Comparison of ENCODE assay signal across 8 mouse cellular contexts in genomic region chr8:73233358-73234041, GRCm38 (mm10).
A peak's percentile ranks its signal among the peaks of the same experiment; 100 is the strongest.
DNase-seq lines count a peak whose midpoint lies in the region; ATAC-seq and TF ChIP-seq lines count a peak whose summit lies in the region.

No protein-coding gene starts in this region.

- H3K4me1 ChIP-seq in midbrain, embryonic 12.5 days = no peaks in the 10 kb centered on the region
- no peaks in the 10 kb centered on the region for H3K4me1 ChIP-seq in midbrain, embryonic 10.5 days
- H3K4me1 ChIP-seq in lung, embryonic 15.5 days = no peaks in the 10 kb centered on the region
- H3K4me1 ChIP-seq in stomach, embryonic 15.5 days = no peaks in the 10 kb centered on the region

- H3K4me2 ChIP-seq in midbrain, embryonic 12.5 days (replicated peaks) = no peak overlapping the region
- H3K4me2 ChIP-seq in lung, embryonic 15.5 days = no peak overlapping the region
- no peak overlapping the region for H3K4me2 ChIP-seq in stomach, embryonic 15.5 days

- no peak overlapping the region for H3K27ac ChIP-seq in midbrain, embryonic 12.5 days (replicated peaks)
- no peak overlapping the region for H3K27ac ChIP-seq in midbrain, embryonic 10.5 days (replicated peaks)
- H3K27ac ChIP-seq in lung, embryonic 15.5 days = no peak overlapping the region
- H3K27ac ChIP-seq in stomach, embryonic 15.5 days = no peak overlapping the region

- no peak overlapping the region for H3K4me3 ChIP-seq in midbrain, embryonic 12.5 days
- no peak overlapping the region for H3K4me3 ChIP-seq in midbrain, embryonic 10.5 days
- no peak overlapping the region for H3K4me3 ChIP-seq in lung, embryonic 15.5 days
- no peak overlapping the region for H3K4me3 ChIP-seq in stomach, embryonic 15.5 days (replicated peaks)

- no peak overlapping the region for H3K9ac ChIP-seq in midbrain, embryonic 12.5 days (replicated peaks)
- no peak overlapping the region for H3K9ac ChIP-seq in lung, embryonic 15.5 days
- H3K9ac ChIP-seq in stomach, embryonic 15.5 days = no peak overlapping the region

- no peaks in the 10 kb centered on the region for H3K27me3 ChIP-seq in midbrain, embryonic 12.5 days
- no peaks in the 10 kb centered on the region for H3K27me3 ChIP-seq in midbrain, embryonic 10.5 days (ENCODE audit: low read depth, poor library complexity, severe bottlenecking)
- no peaks in the 10 kb centered on the region for H3K27me3 ChIP-seq in lung, embryonic 15.5 days
- H3K27me3 ChIP-seq in stomach, embryonic 15.5 days (replicated peaks) = no peaks in the 10 kb centered on the region

- peak; percentile 44; the same call in 1 of the 2 replicates for TF ChIP-seq CTCF in brain, embryonic 14.5 days (IDR thresholded peaks at IDR 0.05; ENCODE audit: borderline replicate concordance, extremely low read depth, insufficient read depth, insufficient read length)

- DNase-seq in midbrain, embryonic 10.5 days (ENCODE audit: low spot score) = no peak
- DNase-seq in brain, embryonic 14.5 days (ENCODE audit: low read depth) = peak; percentile 71
- DNase-seq in forelimb bud, embryonic 11.5 days (ENCODE audit: low read depth, low spot score) = peak; percentile 26
- DNase-seq in kidney, adult 9 months = peak; percentile 71
- DNase-seq in thymus, postnatal 14 days = no peak

- H3K36me3 ChIP-seq in midbrain, embryonic 12.5 days = no peaks in the 10 kb centered on the region
- no peaks in the 10 kb centered on the region for H3K36me3 ChIP-seq in midbrain, embryonic 10.5 days
- no peaks in the 10 kb centered on the region for H3K36me3 ChIP-seq in lung, embryonic 15.5 days
- H3K36me3 ChIP-seq in stomach, embryonic 15.5 days = no peaks in the 10 kb centered on the region

- no peak for TF ChIP-seq POLR2A in brain, embryonic 14.5 days (IDR thresholded peaks at IDR 0.05; ENCODE audit: borderline replicate concordance, extremely low read depth, insufficient read depth, insufficient read length, poor library complexity, severe bottlenecking)

- WGBS in midbrain, embryonic 12.5 days = 63% methylated on average over 6 of the region's 6 CpGs
- 64% methylated on average over 6 of the region's 6 CpGs for WGBS in midbrain, embryonic 10.5 days
- WGBS in lung, embryonic 15.5 days = 46% methylated on average over 6 of the region's 6 CpGs
- 38% methylated on average over 6 of the region's 6 CpGs for whole genome bisulfite sequencing in stomach, embryonic 15.5 days

- peak; percentile 74 for ATAC-seq in midbrain, embryonic 12.5 days (ENCODE audit: low FRiP score, low read depth)
- ATAC-seq in lung, embryonic 15.5 days (ENCODE audit: borderline replicate concordance, extremely low read depth, low FRiP score, low TSS enrichment) = peak; percentile 39; the same call in 1 of the 2 replicates
- 0 out of 2 replicates have a peak, but pooled peaks have one; percentile 39 for ATAC-seq in stomach, embryonic 15.5 days (ENCODE audit: insufficient read depth, low FRiP score, low read depth)

- no peaks in the 10 kb centered on the region for H3K9me3 ChIP-seq in midbrain, embryonic 12.5 days
- H3K9me3 ChIP-seq in midbrain, embryonic 10.5 days (replicated peaks) = no peaks in the 10 kb centered on the region
- no peaks in the 10 kb centered on the region for H3K9me3 ChIP-seq in lung, embryonic 15.5 days
- H3K9me3 ChIP-seq in stomach, embryonic 15.5 days = no peaks in the 10 kb centered on the region

Comparison
In these comparisons a context has a peak if more than half of its experiments do, and no peak if none do; other contexts are left out.
1. DNase-seq: peak in brain, embryonic 14.5 days (single experiment), forelimb bud, embryonic 11.5 days (single experiment) and kidney, adult 9 months (single experiment); none in midbrain, embryonic 10.5 days (single experiment) and thymus, postnatal 14 days (single experiment).
2. Peak in every context shown above with its lines, with median percentiles within 50 percentile points of each other: ATAC-seq.